Mouse (Mus musculus) intestine, embryonic 15.5 days (tissue): ENCODE results near the gene Gltpd2. TPM values are rescaled to one million over a fixed set of nuclear protein-coding genes. Genes with fewer than 3 reads are reported as not detected.

Source experiments
- polyA plus RNA-seq: library from polyadenylated mRNA; unstranded; fragments of >200 nt; fragmentation: Nextera tagmentation; extraction: Ambion mirVana; gene quantifications from 2 replicates; pipeline ENCODE4 v1.2.1, GENCODE M21; 2015

Gene Gltpd2
- polyA plus RNA-seq, 1 experiment from 2014 or later, result 1.5 TPM

Other genes starting within 250 kb of the Gltpd2 start
- gene Alox12e, start 196.6 kb upstream of the Gltpd2 start, polyA plus RNA-seq, result not detected in 2 replicates
- gene Alox15, start 167.2 kb upstream of the Gltpd2 start, polyA plus RNA-seq, result 0.67 and 0.78 TPM in 2 replicates
- gene Pelp1, start 109.2 kb upstream of the Gltpd2 start, polyA plus RNA-seq, result 31.9 and 32.6 TPM in 2 replicates
- 13.2 and 15.4 TPM in 2 replicates for gene Arrb2, start 86.6 kb upstream of the Gltpd2 start, polyA plus RNA-seq
- 39.9 and 42.4 TPM in 2 replicates for gene Med11, start 67.3 kb upstream of the Gltpd2 start, polyA plus RNA-seq
- gene Zmynd15, start 59.8 kb upstream of the Gltpd2 start, polyA plus RNA-seq, result 0.78 and 1.2 TPM in 2 replicates
- 8.6 and 10.4 TPM in 2 replicates for gene Cxcl16, start 59.2 kb upstream of the Gltpd2 start, polyA plus RNA-seq
- gene Tm4sf5, start 14.0 kb upstream of the Gltpd2 start, polyA plus RNA-seq, result 179 and 192 TPM in 2 replicates
- gene Vmo1, start 4.6 kb upstream of the Gltpd2 start, polyA plus RNA-seq, result 0.60 and 0.80 TPM in 2 replicates
- 646 and 704 TPM in 2 replicates for gene Psmb6, start 6.2 kb downstream of the Gltpd2 start, polyA plus RNA-seq
- gene Gm40193, start 13.7 kb downstream of the Gltpd2 start, polyA plus RNA-seq, result not detected in 2 replicates
- gene Pld2, start 20.9 kb downstream of the Gltpd2 start, polyA plus RNA-seq, result 10.3 and 11.0 TPM in 2 replicates
- gene Mink1, start 43.7 kb downstream of the Gltpd2 start, polyA plus RNA-seq, result 11.8 and 12.7 TPM in 2 replicates
- gene 4930544D05Rik, start 96.7 kb downstream of the Gltpd2 start, polyA plus RNA-seq, result not detected in 2 replicates
- gene Chrne, start 100.0 kb downstream of the Gltpd2 start, polyA plus RNA-seq, result not detected in 2 replicates
- gene Gp1ba, start 119.9 kb downstream of the Gltpd2 start, polyA plus RNA-seq, result 0.21 and 0.24 TPM in 2 replicates
- gene Rnf167, start 128.0 kb downstream of the Gltpd2 start, polyA plus RNA-seq, result 106 and 107 TPM in 2 replicates
- 171 and 180 TPM in 2 replicates for gene Slc25a11, start 128.3 kb downstream of the Gltpd2 start, polyA plus RNA-seq
- gene Pfn1, start 135.4 kb downstream of the Gltpd2 start, polyA plus RNA-seq, result 2,127 and 2,325 TPM in 2 replicates
- 12.1 and 15.6 TPM in 2 replicates for gene Eno3, start 138.0 kb downstream of the Gltpd2 start, polyA plus RNA-seq
- gene Spag7, start 150.2 kb downstream of the Gltpd2 start, polyA plus RNA-seq, result 132 and 154 TPM in 2 replicates
- gene Camta2, start 168.9 kb downstream of the Gltpd2 start, polyA plus RNA-seq, result 12.1 and 13.5 TPM in 2 replicates
- 1.4 and 1.5 TPM in 2 replicates for gene Inca1, start 181.0 kb downstream of the Gltpd2 start, polyA plus RNA-seq
- gene Kif1c, start 181.4 kb downstream of the Gltpd2 start, polyA plus RNA-seq, result 4.4 TPM in 2 replicates
- gene Zfp3, start 245.0 kb downstream of the Gltpd2 start, polyA plus RNA-seq, result 5.3 and 6.2 TPM in 2 replicates